Mouse (Mus musculus) heart, embryonic 12.5 days (tissue): ENCODE data around the gene Lmo1. TPM values are rescaled to one million over a fixed set of nuclear protein-coding genes. Genes with fewer than 3 reads are reported as not detected.

Source experiments
- ATAC-seq: fragments of 200-750 bp; cut with Nextera tagmentation; 2 replicates; pipeline ENCODE4 v1.8.0; 2017; ENCODE audit warnings: moderate TSS enrichment, moderate library complexity; ENCODE audit not compliant: insufficient number of reproducible peaks, low FRiP score
- H3K27ac ChIP-seq: fragments of 300-500 bp; sonication (generic); 2 replicates; pipeline ENCODE4 v1.5.1; 2016; ENCODE audit warnings: mild to moderate bottlenecking, moderate library complexity; ENCODE audit not compliant: poor library complexity, severe bottlenecking
- H3K27me3 ChIP-seq: fragments of 300-500 bp; sonication (generic); replicated peaks from 2 replicates; pipeline ENCODE4 v1.6.1; 2016; ENCODE audit warnings: mild to moderate bottlenecking, moderate library complexity
- H3K36me3 ChIP-seq: fragments of 300-500 bp; sonication (generic); 2 replicates; pipeline ENCODE4 v1.6.1; 2016; ENCODE audit warnings: mild to moderate bottlenecking, moderate library complexity
- H3K4me1 ChIP-seq: fragments of 300-500 bp; sonication (generic); replicated peaks from 2 replicates; pipeline ENCODE4 v1.6.1; 2016; ENCODE audit warnings: mild to moderate bottlenecking
- H3K4me2 ChIP-seq: fragments of 300-500 bp; sonication (generic); 2 replicates; pipeline ENCODE4 v1.6.1; 2016; ENCODE audit warnings: mild to moderate bottlenecking, moderate library complexity
- H3K4me3 ChIP-seq: fragments of 300-500 bp; sonication (generic); 2 replicates; pipeline ENCODE4 v1.5.1; 2016; ENCODE audit warnings: mild to moderate bottlenecking
- H3K9ac ChIP-seq: fragments of 300-500 bp; sonication (generic); 2 replicates; pipeline ENCODE4 v1.6.1; 2016; ENCODE audit warnings: mild to moderate bottlenecking, moderate library complexity
- H3K9me3 ChIP-seq: fragments of 300-500 bp; sonication (generic); replicated peaks from 2 replicates; pipeline ENCODE4 v1.6.1; 2016; ENCODE audit warnings: mild to moderate bottlenecking, moderate library complexity
- WGBS: fragments of 180-500 bp; shearing (Covaris S2); methylation state at CpG from one replicate; pipeline ENCODE4 v1.1.7; 2016; 5-methylcytosine and 5-hydroxymethylcytosine counted together
- polyA plus RNA-seq: library from polyadenylated mRNA; unstranded; fragments of >200 nt; fragmentation: Nextera tagmentation; extraction: Ambion mirVana; gene quantifications from 2 replicates; pipeline ENCODE4 v1.2.1, GENCODE M21; 2016

The Lmo1 gene
- polyA plus RNA-seq, 1 experiment from 2014 or later: 1.6 TPM

DNA sequence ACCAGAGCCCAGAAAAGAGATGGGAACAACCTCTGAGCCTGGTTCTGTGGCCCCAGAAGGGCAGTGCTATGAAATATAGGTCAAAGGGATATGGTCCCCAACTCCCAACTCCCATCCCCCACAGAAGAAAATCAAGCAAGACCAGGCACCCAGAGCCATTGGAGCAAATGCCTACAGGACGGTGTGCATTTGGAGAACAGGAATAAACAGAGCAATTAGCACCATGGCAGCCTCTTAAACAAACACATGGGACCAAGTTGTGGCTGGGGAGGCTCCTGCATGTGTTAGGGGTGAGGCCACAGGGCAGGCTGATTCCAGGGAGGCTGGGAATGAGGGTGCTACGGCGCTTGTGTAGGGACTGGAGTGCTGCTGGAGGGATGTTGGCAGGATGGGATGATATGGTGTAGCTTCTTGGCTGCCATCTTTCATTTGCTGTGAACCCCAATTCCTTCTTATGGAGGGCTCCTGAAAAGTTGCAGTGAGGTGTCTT lies 22.2 kb upstream of the Lmo1 start:
- H3K36me3 ChIP-seq: no peaks in the 10 kb centered on the region
- H3K9me3 ChIP-seq: no peaks in the 10 kb centered on the region
- no peaks in the 10 kb centered on the region for H3K27me3 ChIP-seq
- no peak overlapping the region for H3K27ac ChIP-seq
- no peak overlapping the region for H3K9ac ChIP-seq
- H3K4me1 ChIP-seq: 0 out of 2 replicates have a peak, but pooled peaks cover 15% of the 10 kb centered on the region
- H3K4me2 ChIP-seq: no peak overlapping the region
- no peak for ATAC-seq
- no peak overlapping the region for H3K4me3 ChIP-seq
- 60% methylated on average over 3 of the region's 3 CpGs for WGBS

DNA sequence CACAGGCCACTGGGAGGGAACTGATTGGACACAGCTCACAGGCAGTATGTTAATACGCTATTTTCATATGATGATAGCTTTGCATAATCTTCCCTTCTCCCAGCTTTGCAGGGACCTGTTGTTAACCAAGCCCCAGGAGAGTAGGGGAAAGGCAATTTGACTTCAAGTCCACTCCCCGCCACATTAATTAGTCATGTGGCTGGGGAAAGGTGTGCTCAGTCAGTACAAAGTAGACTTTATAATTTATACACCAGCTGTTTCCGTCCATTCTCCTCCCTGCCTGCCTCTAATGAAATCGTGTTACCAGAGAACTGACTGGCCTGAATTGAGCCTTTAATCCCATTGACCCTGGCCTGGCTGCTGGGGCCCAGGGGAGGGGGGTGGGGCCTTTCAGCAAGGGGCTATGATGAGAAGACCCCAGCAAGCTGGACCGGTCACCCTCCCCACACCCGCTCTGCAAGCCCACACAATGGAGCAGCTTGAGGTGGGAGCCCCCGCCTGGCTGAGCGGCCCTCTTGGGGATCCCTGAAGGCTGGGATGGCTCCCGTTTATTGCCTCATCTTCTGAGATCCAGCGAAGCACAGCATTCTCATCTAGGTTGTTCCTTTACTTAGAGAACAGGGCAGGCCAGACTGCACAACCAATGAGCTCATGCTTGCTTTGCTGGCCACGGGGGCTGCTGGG lies 21.5 kb upstream of the Lmo1 start:
- ATAC-seq: no peak

DNA sequence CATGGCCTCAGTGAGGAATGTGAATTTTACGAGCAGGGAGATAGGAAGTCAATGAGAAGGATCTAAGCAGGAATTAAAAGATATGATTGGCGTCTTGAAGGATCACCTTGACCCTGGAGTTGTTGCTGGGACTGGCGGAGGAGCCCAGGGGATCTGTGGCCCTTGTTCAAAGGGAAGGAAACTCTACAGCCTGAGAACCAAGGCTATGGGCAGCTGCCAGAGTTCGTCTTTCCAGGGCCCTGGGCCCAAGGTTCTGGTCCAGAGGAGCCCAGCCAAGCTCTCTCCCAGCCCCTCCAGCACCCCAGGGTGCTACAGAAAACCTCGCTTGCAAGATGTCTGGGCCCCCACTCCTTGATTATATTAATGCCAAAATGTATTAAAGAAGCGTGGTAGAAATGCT lies 21.0 kb upstream of the Lmo1 start:
- ATAC-seq: no peak
- H3K4me3 ChIP-seq: no peak overlapping the region
- no peaks in the 10 kb centered on the region for H3K27me3 ChIP-seq
- no peak overlapping the region for H3K4me2 ChIP-seq
- peaks cover 23% of the 10 kb centered on the region for H3K4me1 ChIP-seq
- H3K9ac ChIP-seq: no peak overlapping the region
- 66% methylated on average over 6 of the region's 6 CpGs for WGBS
- no peaks in the 10 kb centered on the region for H3K9me3 ChIP-seq
- no peaks in the 10 kb centered on the region for H3K36me3 ChIP-seq
- no peak overlapping the region for H3K27ac ChIP-seq

More for the DNA sequence above, 21.5 kb upstream of the Lmo1 start:
- H3K9me3 ChIP-seq: no peaks in the 10 kb centered on the region
- no peaks in the 10 kb centered on the region for H3K27me3 ChIP-seq
- H3K27ac ChIP-seq: no peak overlapping the region
- no peak overlapping the region for H3K4me2 ChIP-seq
- H3K9ac ChIP-seq: no peak overlapping the region
- H3K4me3 ChIP-seq: no peak overlapping the region
- no peaks in the 10 kb centered on the region for H3K36me3 ChIP-seq
- 62% methylated on average over 11 of the region's 11 CpGs for WGBS
- peaks cover 21% of the 10 kb centered on the region for H3K4me1 ChIP-seq

DNA sequence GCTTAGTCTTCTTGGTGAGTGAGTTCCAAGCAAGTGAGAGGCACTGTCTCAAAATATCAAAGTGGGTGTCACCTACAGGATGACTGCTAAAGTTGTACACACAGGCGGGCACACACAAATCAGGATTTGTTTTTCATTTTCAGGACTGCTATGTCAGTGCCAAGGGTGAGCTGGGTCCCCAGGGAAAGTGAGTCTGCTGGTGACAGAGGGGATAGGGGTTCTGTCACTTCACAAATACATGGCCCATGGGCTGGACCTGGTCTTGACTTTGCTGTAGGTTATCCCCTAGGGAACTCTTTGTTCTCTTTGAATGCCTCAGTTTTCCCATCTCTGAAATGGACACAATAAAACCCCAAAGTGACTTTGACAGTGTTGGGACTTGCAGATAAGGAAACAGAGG lies 19.8 kb upstream of the Lmo1 start:
- Histone ChIP-seq H3K27me3 (no peaks in the 10 kb centered on the region), H3K4me1 (peaks cover 25% of the 10 kb centered on the region), H3K4me2 (no peak overlapping the region), H3K9me3 (no peaks in the 10 kb centered on the region), H3K36me3 (no peaks in the 10 kb centered on the region), H3K9ac (no peak overlapping the region), H3K4me3 (no peak overlapping the region), H3K27ac (no peak overlapping the region)
- no peak for ATAC-seq
- WGBS: 79% methylated on average over 1 of the region's 1 CpGs

DNA sequence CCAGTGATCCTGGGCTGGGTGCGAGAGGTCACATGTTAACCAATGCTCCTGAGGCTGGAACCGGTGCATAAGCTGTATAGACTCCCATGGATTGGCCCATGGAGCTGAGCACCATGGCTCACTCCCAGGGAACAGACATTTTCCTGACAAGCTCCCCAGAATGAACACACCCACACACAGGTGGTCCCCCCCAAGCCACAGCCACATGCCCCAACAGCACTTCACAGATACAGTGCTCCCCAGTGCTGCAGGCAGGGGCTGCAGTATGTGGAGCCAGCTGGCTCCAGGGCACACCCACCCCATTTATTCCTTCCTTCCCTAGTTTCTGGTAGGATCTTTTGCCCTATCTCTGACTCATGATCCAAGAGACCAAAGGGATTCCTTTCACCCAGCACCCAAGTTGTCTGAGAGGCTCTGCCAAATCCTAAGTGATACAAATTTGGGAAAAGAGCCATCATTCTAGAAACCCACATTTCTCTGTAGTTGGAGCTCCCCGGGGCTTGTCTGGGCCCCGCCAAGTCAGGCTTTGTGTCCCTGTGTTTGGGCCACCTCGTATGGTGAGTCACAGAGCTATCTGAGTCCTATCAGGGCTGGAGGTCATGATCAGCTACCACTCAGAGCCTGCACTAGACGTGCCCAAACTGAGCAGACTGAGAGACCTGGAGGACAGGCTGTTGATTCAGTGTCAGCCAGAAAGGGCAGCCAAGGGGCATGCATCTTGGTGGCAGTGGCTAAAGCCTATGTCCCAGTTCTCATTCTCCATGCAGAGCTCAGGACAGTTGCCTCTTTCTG lies 12.4 kb upstream of the Lmo1 start:
- Histone ChIP-seq H3K9me3 (no peaks in the 10 kb centered on the region), H3K4me1 (peaks cover 20% of the 10 kb centered on the region), H3K36me3 (no peaks in the 10 kb centered on the region), H3K9ac (no peak overlapping the region), H3K4me2 (no peak overlapping the region), H3K27ac (no peak overlapping the region), H3K27me3 (no peaks in the 10 kb centered on the region; the same call in 1 of the 2 replicates), H3K4me3 (no peak overlapping the region)
- ATAC-seq: no peak; the same call in 1 of the 2 replicates
- WGBS: 52% methylated on average over 6 of the region's 6 CpGs

DNA sequence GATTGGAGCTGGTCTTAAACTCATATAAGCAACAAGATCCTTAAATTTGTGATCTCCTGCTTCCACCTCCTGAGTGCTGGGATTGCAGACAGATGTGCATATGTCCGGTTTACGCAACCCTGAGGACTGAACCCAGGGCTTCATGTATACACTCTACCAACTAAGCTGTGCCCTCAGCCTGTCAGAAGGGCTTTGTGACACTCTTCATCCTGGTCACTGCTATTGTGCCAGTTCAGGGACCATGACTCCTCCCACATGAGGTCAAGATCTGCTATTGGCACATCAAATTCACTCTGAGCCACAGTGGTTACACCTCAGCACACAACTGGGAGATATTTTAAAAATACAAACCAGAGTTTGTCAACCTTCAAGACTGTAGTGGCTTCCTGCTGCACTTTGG lies 11.0 kb upstream of the Lmo1 start:
- H3K27me3 ChIP-seq: no peaks in the 10 kb centered on the region; the same call in 1 of the 2 replicates
- no peaks in the 10 kb centered on the region for H3K36me3 ChIP-seq
- no peaks in the 10 kb centered on the region for H3K9me3 ChIP-seq
- no peak overlapping the region for H3K4me3 ChIP-seq
- no peak for ATAC-seq
- WGBS: 86% methylated on average over 2 of the region's 2 CpGs
- H3K4me1 ChIP-seq: peaks cover 12% of the 10 kb centered on the region
- no peak overlapping the region for H3K4me2 ChIP-seq
- no peak overlapping the region for H3K27ac ChIP-seq
- H3K9ac ChIP-seq: no peak overlapping the region

DNA sequence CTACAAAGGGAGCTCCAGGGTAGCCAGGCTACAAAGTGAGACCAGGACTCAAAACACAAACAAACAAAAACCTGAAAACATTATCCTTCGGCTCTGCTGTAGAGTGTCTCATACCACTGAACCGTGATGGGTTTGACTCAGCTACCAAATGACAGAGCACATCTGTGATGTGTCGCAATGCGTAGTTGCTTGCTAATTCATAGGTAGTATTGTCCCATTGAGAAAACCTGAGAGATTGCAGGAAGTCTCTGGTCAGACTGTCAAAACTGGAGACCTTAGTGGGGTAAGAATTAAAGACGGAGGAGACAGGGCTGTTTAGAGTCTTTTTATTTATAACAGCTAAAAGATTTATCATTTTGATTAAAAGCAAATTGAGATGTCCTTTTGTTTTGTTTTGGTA lies 10.6 kb upstream of the Lmo1 start:
- H3K4me2 ChIP-seq: no peak overlapping the region
- no peak overlapping the region for H3K9ac ChIP-seq
- no peaks in the 10 kb centered on the region for H3K36me3 ChIP-seq
- H3K27ac ChIP-seq: no peak overlapping the region
- no peaks in the 10 kb centered on the region for H3K9me3 ChIP-seq
- H3K27me3 ChIP-seq: no peaks in the 10 kb centered on the region; the same call in 1 of the 2 replicates
- ATAC-seq: no peak
- no peak overlapping the region for H3K4me3 ChIP-seq
- 67% methylated on average over 5 of the region's 5 CpGs for WGBS
- H3K4me1 ChIP-seq: peaks cover 8% of the 10 kb centered on the region; the same call in 1 of the 2 replicates

DNA sequence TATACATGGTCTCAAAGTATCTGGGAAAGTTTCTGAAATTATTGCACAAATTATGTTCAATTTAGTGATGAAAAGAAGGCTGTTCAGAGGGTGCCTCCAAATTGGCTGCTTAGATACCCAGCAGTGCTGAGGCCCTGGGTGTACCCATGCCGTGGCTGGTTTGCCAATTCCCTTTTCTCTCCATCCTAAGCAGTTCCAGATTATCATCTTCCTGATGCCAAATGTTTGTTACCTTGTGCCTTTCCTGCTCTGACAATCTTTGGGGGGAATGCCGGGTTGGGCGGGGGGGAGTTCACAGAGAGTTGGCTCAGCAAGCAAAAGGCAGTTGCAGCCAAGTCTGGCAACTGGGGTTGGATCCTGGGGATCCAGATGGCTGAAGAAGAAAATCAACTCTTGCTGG lies 1.7 kb upstream of the Lmo1 start:
- Histone ChIP-seq H3K4me1 (no peaks in the 10 kb centered on the region; the same call in 1 of the 2 replicates), H3K27ac (no peak overlapping the region), H3K9ac (no peak overlapping the region), H3K4me3 (no peak overlapping the region), H3K4me2 (no peak overlapping the region), H3K36me3 (no peaks in the 10 kb centered on the region), H3K9me3 (no peaks in the 10 kb centered on the region), H3K27me3 (peaks cover 60% of the 10 kb centered on the region)
- ATAC-seq: no peak
- 46% methylated on average over 3 of the region's 3 CpGs for WGBS

DNA sequence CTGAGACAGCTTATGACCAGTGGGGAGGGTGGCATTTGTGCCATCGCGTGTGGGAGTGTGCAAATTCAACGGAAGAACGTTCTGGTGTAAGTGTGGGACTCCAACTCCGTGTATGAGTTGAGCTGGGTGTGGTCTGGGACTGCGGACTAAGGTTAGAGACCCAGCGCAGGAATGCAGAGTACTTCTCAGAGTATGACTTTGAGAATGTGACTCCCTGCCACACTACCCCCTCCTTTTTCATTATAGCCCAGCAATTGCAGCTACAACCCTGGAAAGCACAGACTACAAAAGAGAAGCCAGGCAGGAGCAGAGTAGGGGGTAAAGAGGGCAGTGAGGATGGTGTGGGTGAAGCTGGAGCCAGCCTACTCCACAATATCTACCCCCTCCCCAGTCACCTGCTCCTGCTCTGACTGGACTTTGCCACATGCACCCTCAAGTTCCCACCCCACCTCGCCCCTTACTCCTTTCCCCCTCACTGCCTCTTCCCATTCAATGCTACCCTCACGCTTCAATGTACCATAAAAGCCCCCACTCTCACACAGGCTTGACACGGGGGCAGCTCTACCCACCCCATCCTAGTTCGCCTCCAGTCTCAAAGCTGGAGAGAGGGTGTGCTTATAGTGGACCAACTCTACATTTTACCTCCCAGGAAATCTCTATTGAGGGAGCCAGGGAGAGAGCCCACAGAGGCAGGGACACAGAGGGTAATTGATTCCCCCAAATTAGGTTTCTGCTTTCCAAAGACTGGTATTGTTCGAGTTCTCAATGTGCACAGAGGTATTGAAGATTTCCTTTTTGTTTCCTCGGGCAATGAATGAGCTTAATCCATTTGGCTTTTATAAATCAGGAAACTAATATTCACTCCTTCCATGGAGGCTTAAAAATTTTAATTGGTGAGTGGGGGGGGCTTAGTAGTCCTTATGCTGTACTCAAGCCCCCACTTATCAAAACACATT lies 941 bp upstream of the Lmo1 start:
- 31% methylated on average over 13 of the region's 13 CpGs for WGBS
- Histone ChIP-seq H3K36me3 (no peaks in the 10 kb centered on the region), H3K9ac (0 out of 2 replicates have a peak overlapping the region, but pooled peaks have one; percentile 69), H3K27me3 (peaks cover 66% of the 10 kb centered on the region), H3K4me3 (peak overlapping the region; percentile 62), H3K27ac (no peak overlapping the region), H3K4me1 (no peaks in the 10 kb centered on the region; the same call in 1 of the 2 replicates), H3K9me3 (no peaks in the 10 kb centered on the region), H3K4me2 (peak overlapping the region; percentile 95)
- 0 out of 2 replicates have a peak, but pooled peaks have one; percentile 13 for ATAC-seq

DNA sequence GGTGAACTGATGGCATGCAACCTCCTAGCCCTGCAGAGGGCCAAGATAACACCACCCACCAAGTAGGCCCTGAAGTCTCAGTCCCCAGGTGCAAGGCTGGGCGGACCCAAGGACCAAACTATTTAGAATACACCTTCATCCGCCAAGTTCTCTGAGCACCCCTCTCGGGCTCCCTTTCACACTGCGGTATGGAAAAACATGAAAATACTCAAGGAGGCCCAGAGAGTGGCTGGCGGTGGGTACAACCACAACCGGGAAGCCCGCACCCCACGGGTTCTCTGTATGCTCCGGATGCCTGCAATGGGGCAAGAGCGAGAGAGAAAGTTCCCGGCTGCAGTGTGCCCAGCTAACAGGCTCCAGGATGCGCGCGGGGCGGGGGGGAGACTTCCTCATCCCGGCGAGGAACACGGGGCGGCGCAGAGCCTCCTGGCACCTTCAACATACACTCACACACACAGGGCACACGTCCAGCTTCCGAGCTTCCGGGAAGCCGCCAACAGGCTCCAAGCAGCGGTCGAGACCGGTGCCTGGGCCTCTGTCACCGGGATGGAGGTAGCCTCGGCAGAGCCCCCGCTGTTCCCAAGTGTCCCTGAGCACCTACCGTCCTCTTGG lies 564 bp downstream of the Lmo1 start:
- peaks cover 6% of the 10 kb centered on the region; the same call in 1 of the 2 replicates for H3K4me1 ChIP-seq
- 4% methylated on average over 31 of the region's 31 CpGs for WGBS
- ATAC-seq: no peak
- peaks cover 75% of the 10 kb centered on the region for H3K27me3 ChIP-seq
- no peaks in the 10 kb centered on the region for H3K9me3 ChIP-seq
- H3K36me3 ChIP-seq: no peaks in the 10 kb centered on the region
- peak overlapping the region; percentile 62 for H3K4me3 ChIP-seq
- H3K9ac ChIP-seq: peak overlapping the region; percentile 69
- H3K27ac ChIP-seq: no peak overlapping the region
- peak overlapping the region; percentile 95 for H3K4me2 ChIP-seq
